Mouse (Mus musculus) spleen, adult 2 months (tissue): ENCODE results near the gene Cdc42ep5.

Source experiments
- CTCF ChIP-seq: fragments of 200-500 bp; IDR thresholded peaks from 2 replicates; pipeline ENCODE4 v1.5.1; 2011; ENCODE audit warnings: mild to moderate bottlenecking, inconsistent platforms; ENCODE audit not compliant: insufficient read depth, insufficient read length, insufficient replicate concordance; ENCODE audit errors: extremely low read depth
- POLR2A ChIP-seq: fragments of 200-500 bp; IDR thresholded peaks from 2 replicates; pipeline ENCODE4 v1.6.1; 2011; ENCODE audit warnings: low read depth, low read length, inconsistent platforms

DNA sequence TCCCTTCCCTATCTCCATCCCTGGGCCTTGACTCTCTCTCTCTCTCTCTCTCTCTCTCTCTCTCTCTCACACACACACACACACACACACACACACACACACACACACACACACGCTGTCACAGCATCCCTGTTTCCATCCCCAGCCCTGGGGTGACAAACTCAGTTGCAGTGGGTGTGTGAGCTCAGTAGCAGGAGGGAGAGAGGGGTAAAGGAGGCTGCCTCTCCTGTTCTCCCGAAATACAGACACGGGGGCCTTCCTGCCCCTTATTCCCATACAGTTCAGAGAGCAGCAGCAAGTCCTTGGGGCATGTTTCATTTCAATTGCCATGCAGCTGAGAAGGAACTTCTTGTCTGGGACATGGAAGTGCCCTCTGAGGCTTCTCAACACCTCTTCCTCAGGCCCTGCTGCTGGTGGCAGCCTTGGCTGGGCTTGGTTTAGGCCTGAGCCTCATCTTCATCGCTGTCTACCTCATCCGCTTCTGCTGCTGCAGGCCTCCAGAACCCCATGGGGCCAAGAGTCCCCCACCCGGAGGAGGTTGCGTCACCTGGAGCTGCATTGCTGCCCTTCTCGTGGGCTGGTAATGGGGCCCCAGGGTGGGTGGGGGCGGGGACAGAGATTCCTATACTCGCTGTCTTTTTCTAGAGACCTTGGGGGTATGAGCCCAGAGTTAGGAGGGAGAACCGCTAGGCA is 42.4 kb downstream of the Cdc42ep5 start:
- TF ChIP-seq CTCF = no peak
- TF ChIP-seq POLR2A = no peak
